Mouse (Mus musculus): ENCODE results near the gene Ank2. TPM values are rescaled to one million over a fixed set of nuclear protein-coding genes. Genes with fewer than 3 reads are reported as not detected.
A peak's percentile ranks its signal among the peaks of the same experiment; 100 is the strongest.

Ank2 gene
- polyA plus RNA-seq, 1 experiment from 2014 or later, result 211 TPM

DNA sequence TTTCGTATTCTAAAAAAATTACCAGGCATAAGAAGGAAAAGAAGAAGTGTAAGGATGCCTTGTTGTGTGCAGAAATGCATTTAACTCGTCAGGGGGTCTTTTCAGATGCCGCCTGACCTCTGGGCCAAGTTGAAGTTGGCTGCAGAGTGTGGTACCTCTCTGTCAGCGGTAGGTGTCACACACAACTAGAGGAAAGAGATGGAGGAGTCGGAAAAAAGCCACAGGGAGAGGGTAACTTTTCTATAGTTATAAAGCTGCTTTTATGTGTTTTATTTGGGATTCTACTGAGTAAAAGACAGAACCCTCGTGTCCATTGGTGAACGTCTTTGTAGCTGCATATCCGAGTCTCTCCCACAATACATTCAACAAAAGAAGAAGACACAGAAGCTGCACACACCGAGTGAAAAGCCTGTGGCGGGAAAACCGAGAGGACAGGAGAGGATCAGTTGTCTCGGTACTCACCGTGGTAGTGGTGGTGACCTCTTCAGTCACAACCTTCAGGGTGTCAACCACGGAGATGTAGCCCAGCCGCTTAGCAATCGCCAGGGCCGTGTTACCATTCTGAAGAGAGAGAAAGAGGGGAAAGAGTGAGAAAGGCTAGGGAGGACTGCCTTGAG, 501.7 kb downstream of the Ank2 start:
- peak; percentile 52 for DNase-seq
- 5% methylated on average over 17 of the region's 17 CpGs for WGBS
- no peak; the same call in none of the 2 replicates for ATAC-seq (ENCODE audit: low FRiP score, low TSS enrichment)

DNA sequence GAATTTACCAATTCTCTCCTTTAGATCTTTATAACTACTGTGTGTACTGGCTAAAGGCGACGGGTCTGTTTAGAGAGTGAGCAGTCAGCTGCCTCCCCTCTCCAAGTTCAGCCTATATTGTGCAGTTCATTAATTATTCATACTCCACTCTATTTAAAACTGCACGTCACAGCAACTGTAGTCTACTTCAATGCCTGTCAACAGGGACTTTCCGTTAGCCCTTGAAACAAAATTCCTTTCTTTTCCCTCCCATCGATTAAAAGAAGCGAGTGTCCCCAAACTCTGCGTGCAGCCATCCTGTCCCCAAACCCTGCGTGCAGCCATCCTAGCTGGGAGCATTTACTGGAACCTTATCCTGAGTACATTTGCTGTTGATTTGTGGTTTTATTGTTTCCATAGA, 502.4 kb downstream of the Ank2 start:
- no peak overlapping the region for H3K4me3 ChIP-seq (replicated peaks; ENCODE audit: low read depth, low read length)
- peak overlapping the region; percentile 7 for H3K4me2 ChIP-seq (ENCODE audit: low read length)
- peak; percentile 68; the same call in 1 of the 2 replicates for ATAC-seq (ENCODE audit: low FRiP score, low TSS enrichment)
- H3K27me3 ChIP-seq (ENCODE audit: control insufficient read depth, insufficient read depth, low read length), result no peaks in the 10 kb centered on the region
- peak overlapping the region; percentile 43; the same call in 1 of the 2 replicates for H3K27ac ChIP-seq (replicated peaks; ENCODE audit: low read depth, low read length)
- no peaks in the 10 kb centered on the region for H3K9me3 ChIP-seq (ENCODE audit: control insufficient read depth, low read length)
- peaks cover 38% of the 10 kb centered on the region for H3K4me1 ChIP-seq (ENCODE audit: control insufficient read depth, insufficient read depth, low read length)
- H3K9ac ChIP-seq (replicated peaks; ENCODE audit: low read length), result no peak overlapping the region
- peaks cover 24% of the 10 kb centered on the region for H3K36me3 ChIP-seq (ENCODE audit: control insufficient read depth, insufficient read depth, low read length)
- WGBS, result 6% methylated on average over 8 of the region's 8 CpGs
- peak; percentile 66 for DNase-seq

More for the DNA sequence above, 501.7 kb downstream of the Ank2 start:
- Histone ChIP-seq H3K4me1 (ENCODE audit: control insufficient read depth, insufficient read depth, low read length) (peaks cover 38% of the 10 kb centered on the region), H3K36me3 (ENCODE audit: control insufficient read depth, insufficient read depth, low read length) (peaks cover 32% of the 10 kb centered on the region), H3K9ac (replicated peaks; ENCODE audit: low read length) (no peak overlapping the region; the same call in 1 of the 2 replicates), H3K9me3 (ENCODE audit: control insufficient read depth, low read length) (no peaks in the 10 kb centered on the region), H3K27ac (replicated peaks; ENCODE audit: low read depth, low read length) (peak overlapping the region; percentile 72), H3K4me3 (replicated peaks; ENCODE audit: low read depth, low read length) (0 out of 2 replicates have a peak overlapping the region, but pooled peaks have one; percentile 5), H3K4me2 (ENCODE audit: low read length) (peak overlapping the region; percentile 45), H3K27me3 (ENCODE audit: control insufficient read depth, insufficient read depth, low read length) (no peaks in the 10 kb centered on the region)

DNA sequence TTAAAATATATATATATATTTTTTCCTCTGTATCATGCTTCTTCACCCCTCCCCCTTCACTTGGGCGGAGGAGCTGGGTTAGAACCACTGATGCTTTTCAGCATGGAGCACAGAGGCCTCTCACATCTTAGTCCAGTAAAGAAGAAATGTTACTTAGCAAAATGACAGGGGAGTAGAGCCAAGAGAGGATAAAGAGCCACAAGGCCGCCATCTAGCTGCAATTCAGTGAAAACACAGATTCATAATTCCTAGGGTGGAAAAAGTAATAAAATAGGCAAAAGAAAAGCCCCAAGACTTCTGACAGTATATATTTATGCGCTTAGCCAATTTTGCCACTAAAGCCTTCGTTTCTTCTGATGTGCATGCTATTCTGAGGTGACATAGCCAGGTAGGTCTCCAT, 503.2 kb downstream of the Ank2 start:
- Histone ChIP-seq H3K9ac (replicated peaks; ENCODE audit: low read length) (no peak overlapping the region), H3K4me1 (ENCODE audit: control insufficient read depth, insufficient read depth, low read length) (peaks cover 38% of the 10 kb centered on the region), H3K36me3 (ENCODE audit: control insufficient read depth, insufficient read depth, low read length) (peaks cover 23% of the 10 kb centered on the region), H3K4me2 (ENCODE audit: low read length) (no peak overlapping the region), H3K4me3 (replicated peaks; ENCODE audit: low read depth, low read length) (no peak overlapping the region), H3K9me3 (ENCODE audit: control insufficient read depth, low read length) (no peaks in the 10 kb centered on the region), H3K27ac (replicated peaks; ENCODE audit: low read depth, low read length) (no peak overlapping the region), H3K27me3 (ENCODE audit: control insufficient read depth, insufficient read depth, low read length) (no peaks in the 10 kb centered on the region)
- ATAC-seq (ENCODE audit: low FRiP score, low TSS enrichment) (no peak), DNase-seq (peak; percentile 64)
- WGBS, result 70% methylated on average over 4 of the region's 4 CpGs

DNA sequence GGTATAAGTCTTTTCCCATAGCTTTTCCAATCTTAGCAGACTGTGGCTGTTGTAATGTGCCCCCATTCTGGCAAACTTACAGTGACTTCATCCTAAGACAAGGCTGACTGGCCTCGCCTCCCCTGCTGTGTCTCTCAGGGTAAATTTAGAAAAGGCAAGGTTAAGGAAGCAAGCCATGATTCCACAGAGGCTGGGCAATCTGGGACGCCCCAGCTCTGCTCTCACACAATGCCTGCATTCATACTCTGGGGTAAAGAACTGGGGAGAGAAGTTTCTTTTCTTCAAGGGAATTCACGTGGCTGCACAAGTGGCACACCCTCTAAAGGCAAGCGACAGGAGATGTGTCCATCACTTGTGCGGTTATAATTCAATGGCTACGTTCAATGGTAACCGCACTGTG, 505.0 kb downstream of the Ank2 start:
- Histone ChIP-seq H3K27me3 (ENCODE audit: control insufficient read depth, insufficient read depth, low read length) (no peaks in the 10 kb centered on the region), H3K9ac (replicated peaks; ENCODE audit: low read length) (no peak overlapping the region), H3K36me3 (ENCODE audit: control insufficient read depth, insufficient read depth, low read length) (peaks cover 20% of the 10 kb centered on the region), H3K4me3 (replicated peaks; ENCODE audit: low read depth, low read length) (no peak overlapping the region), H3K4me1 (ENCODE audit: control insufficient read depth, insufficient read depth, low read length) (peaks cover 35% of the 10 kb centered on the region), H3K4me2 (ENCODE audit: low read length) (no peak overlapping the region), H3K9me3 (ENCODE audit: control insufficient read depth, low read length) (no peaks in the 10 kb centered on the region), H3K27ac (replicated peaks; ENCODE audit: low read depth, low read length) (no peak overlapping the region)
- DNase-seq, result peak; percentile 30
- 22% methylated on average over 7 of the region's 7 CpGs for WGBS
- ATAC-seq (ENCODE audit: low FRiP score, low TSS enrichment), result no peak

DNA sequence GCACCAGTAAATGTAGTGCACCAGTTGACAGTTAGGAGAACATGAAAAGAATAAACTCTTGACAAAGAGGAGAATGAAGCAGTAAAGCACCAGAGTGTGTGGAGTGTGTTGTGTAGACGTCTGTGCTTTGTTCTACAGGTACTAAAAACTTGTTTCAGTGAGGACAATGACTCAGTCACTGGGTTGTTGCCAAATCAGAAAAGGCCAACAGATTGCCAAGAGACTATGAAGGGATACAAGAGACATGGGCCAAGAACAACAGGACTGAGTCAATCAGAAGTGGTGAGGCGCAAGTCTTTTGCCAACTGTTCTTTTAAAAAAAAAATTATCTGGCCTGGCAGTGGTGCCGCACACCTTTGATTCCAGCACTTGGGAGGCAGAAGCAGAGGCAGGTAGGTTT, 509.2 kb downstream of the Ank2 start:
- Histone ChIP-seq H3K4me2 (ENCODE audit: low read length) (no peak overlapping the region), H3K36me3 (ENCODE audit: control insufficient read depth, insufficient read depth, low read length) (peaks cover 28% of the 10 kb centered on the region), H3K27me3 (ENCODE audit: control insufficient read depth, insufficient read depth, low read length) (no peaks in the 10 kb centered on the region), H3K4me3 (replicated peaks; ENCODE audit: low read depth, low read length) (no peak overlapping the region), H3K9ac (replicated peaks; ENCODE audit: low read length) (no peak overlapping the region), H3K9me3 (ENCODE audit: control insufficient read depth, low read length) (no peaks in the 10 kb centered on the region), H3K27ac (replicated peaks; ENCODE audit: low read depth, low read length) (no peak overlapping the region), H3K4me1 (ENCODE audit: control insufficient read depth, insufficient read depth, low read length) (peaks cover 9% of the 10 kb centered on the region; the same call in 1 of the 2 replicates)
- ATAC-seq (ENCODE audit: low FRiP score, low TSS enrichment), result no peak
- WGBS, result 82% methylated on average over 3 of the region's 3 CpGs
- no peak for DNase-seq

- Histone ChIP-seq H3K9ac (replicated peaks; ENCODE audit: low read length) (no peak overlapping the region), H3K4me1 (ENCODE audit: control insufficient read depth, insufficient read depth, low read length) (no peaks in the 10 kb centered on the region), H3K27me3 (ENCODE audit: control insufficient read depth, insufficient read depth, low read length) (no peaks in the 10 kb centered on the region), H3K9me3 (ENCODE audit: control insufficient read depth, low read length) (no peaks in the 10 kb centered on the region), H3K4me3 (replicated peaks; ENCODE audit: low read depth, low read length) (no peak overlapping the region), H3K27ac (replicated peaks; ENCODE audit: low read depth, low read length) (no peak overlapping the region), H3K36me3 (ENCODE audit: control insufficient read depth, insufficient read depth, low read length) (peaks cover 32% of the 10 kb centered on the region), H3K4me2 (ENCODE audit: low read length) (no peak overlapping the region)
- ATAC-seq (ENCODE audit: low FRiP score, low TSS enrichment) (no peak), DNase-seq (no peak)
- 90% methylated on average over 3 of the region's 3 CpGs for WGBS
Measured at GRCm38 (mm10) chr3:126986687-126987086, 512.5 kb downstream of the Ank2 start.

GRCm38 (mm10) chr3:126982814-126983213, 516.3 kb downstream of the Ank2 start:
- Histone ChIP-seq H3K27me3 (ENCODE audit: control insufficient read depth, insufficient read depth, low read length) (no peaks in the 10 kb centered on the region), H3K36me3 (ENCODE audit: control insufficient read depth, insufficient read depth, low read length) (peaks cover 43% of the 10 kb centered on the region), H3K4me3 (replicated peaks; ENCODE audit: low read depth, low read length) (no peak overlapping the region), H3K9me3 (ENCODE audit: control insufficient read depth, low read length) (no peaks in the 10 kb centered on the region), H3K9ac (replicated peaks; ENCODE audit: low read length) (no peak overlapping the region), H3K27ac (replicated peaks; ENCODE audit: low read depth, low read length) (no peak overlapping the region), H3K4me2 (ENCODE audit: low read length) (no peak overlapping the region), H3K4me1 (ENCODE audit: control insufficient read depth, insufficient read depth, low read length) (no peaks in the 10 kb centered on the region)
- DNase-seq (no peak), ATAC-seq (ENCODE audit: low FRiP score, low TSS enrichment) (no peak)
- 90% methylated on average over 5 of the region's 5 CpGs for whole genome bisulfite sequencing

DNA sequence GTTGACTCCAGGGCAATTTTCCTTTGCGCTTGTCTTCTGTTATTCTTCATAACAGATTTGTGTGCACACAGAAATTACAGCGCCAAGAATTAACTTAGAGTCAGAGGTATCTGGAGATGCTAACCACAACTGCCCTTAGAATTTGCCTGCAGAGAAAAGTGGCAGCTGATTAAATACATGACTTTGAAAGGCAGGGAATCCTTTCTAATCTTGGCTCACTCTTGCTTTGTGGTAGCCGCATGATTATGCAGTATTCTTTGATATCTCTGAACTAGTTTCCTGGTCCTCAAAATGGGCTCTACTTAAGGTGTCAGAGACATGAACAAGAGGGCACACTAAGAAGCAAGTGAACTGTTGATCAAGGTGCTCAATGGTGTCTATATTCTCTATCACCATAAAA, 518.0 kb downstream of the Ank2 start:
- 94% methylated on average over 3 of the region's 3 CpGs for whole genome bisulfite sequencing

DNA sequence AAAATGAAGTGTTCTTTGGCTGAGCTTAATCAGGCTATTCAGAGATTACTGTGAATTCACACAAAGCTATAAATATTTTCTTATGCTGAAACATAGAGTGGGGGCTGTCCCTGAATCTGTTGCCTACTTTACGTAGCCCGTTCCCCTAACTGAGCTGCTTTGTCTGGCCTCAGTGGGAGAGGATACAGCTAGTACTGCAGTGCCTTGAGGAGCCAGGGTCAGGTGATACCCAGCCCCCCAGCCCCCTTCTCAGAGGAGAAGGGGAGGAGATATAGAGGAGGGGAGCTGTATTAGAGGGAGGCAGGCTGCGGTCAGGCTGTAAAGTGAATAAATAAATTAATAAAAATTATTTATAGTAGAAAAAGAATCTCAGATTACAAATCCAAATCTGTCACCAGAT, 519.5 kb downstream of the Ank2 start:
- WGBS, result 76% methylated on average over 3 of the region's 3 CpGs
- Histone ChIP-seq H3K27me3 (ENCODE audit: control insufficient read depth, insufficient read depth, low read length) (no peaks in the 10 kb centered on the region), H3K4me2 (ENCODE audit: low read length) (no peak overlapping the region), H3K27ac (replicated peaks; ENCODE audit: low read depth, low read length) (no peak overlapping the region), H3K4me1 (ENCODE audit: control insufficient read depth, insufficient read depth, low read length) (no peaks in the 10 kb centered on the region), H3K36me3 (ENCODE audit: control insufficient read depth, insufficient read depth, low read length) (peaks cover 50% of the 10 kb centered on the region), H3K4me3 (replicated peaks; ENCODE audit: low read depth, low read length) (no peak overlapping the region), H3K9me3 (ENCODE audit: control insufficient read depth, low read length) (no peaks in the 10 kb centered on the region), H3K9ac (replicated peaks; ENCODE audit: low read length) (no peak overlapping the region)
- no peak for ATAC-seq (ENCODE audit: low FRiP score, low TSS enrichment)
- no peak for DNase-seq

More for the DNA sequence above, 518.0 kb downstream of the Ank2 start:
- no peak overlapping the region for H3K4me3 ChIP-seq (replicated peaks; ENCODE audit: low read depth, low read length)
- ATAC-seq (ENCODE audit: low FRiP score, low TSS enrichment) (no peak), DNase-seq (no peak)
- H3K27ac ChIP-seq (replicated peaks; ENCODE audit: low read depth, low read length), result no peak overlapping the region
- no peak overlapping the region for H3K4me2 ChIP-seq (ENCODE audit: low read length)
- H3K36me3 ChIP-seq (ENCODE audit: control insufficient read depth, insufficient read depth, low read length), result peaks cover 42% of the 10 kb centered on the region
- no peaks in the 10 kb centered on the region for H3K27me3 ChIP-seq (ENCODE audit: control insufficient read depth, insufficient read depth, low read length)
- no peaks in the 10 kb centered on the region for H3K9me3 ChIP-seq (ENCODE audit: control insufficient read depth, low read length)
- H3K4me1 ChIP-seq (ENCODE audit: control insufficient read depth, insufficient read depth, low read length), result no peaks in the 10 kb centered on the region
- no peak overlapping the region for H3K9ac ChIP-seq (replicated peaks; ENCODE audit: low read length)
